Mouse (Mus musculus) skeletal muscle tissue, postnatal 0 days (tissue): Measurements from ENCODE around the gene Kcnj16. TPM values are rescaled to one million over a fixed set of nuclear protein-coding genes. Genes with fewer than 3 reads are reported as not detected.

Experiments used
- polyA plus RNA-seq: library from polyadenylated mRNA; unstranded; fragments of >200 nt; fragmentation: Nextera tagmentation; extraction: Ambion mirVana; gene quantifications from 2 replicates; pipeline ENCODE4 v1.2.1, GENCODE M21; 2015

The Kcnj16 gene
- polyA plus RNA-seq = not detected in 2 replicates

DNA sequence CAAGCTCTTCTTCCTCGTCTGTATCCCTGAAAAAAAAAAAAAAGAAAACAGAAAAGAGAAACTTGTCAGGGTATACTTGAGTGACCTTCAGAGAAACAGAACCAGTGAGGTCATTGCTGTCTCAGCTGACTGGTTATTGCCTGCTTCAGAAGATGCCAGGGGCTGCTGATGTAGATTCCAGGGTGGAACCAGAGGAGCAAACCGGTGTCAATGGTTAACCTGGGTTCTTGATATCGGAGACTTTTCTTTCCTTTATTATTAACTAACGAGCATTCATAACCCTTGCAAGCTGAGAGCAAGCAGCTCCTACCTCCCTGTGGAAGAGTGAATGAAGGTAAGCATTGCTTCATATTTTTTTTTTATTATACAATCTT, at the start of gene Kcnj16:
Gene Kcnj16 (plus strand): TSS at position 272 of the 374 bp plus-strand sequence.

DNA sequence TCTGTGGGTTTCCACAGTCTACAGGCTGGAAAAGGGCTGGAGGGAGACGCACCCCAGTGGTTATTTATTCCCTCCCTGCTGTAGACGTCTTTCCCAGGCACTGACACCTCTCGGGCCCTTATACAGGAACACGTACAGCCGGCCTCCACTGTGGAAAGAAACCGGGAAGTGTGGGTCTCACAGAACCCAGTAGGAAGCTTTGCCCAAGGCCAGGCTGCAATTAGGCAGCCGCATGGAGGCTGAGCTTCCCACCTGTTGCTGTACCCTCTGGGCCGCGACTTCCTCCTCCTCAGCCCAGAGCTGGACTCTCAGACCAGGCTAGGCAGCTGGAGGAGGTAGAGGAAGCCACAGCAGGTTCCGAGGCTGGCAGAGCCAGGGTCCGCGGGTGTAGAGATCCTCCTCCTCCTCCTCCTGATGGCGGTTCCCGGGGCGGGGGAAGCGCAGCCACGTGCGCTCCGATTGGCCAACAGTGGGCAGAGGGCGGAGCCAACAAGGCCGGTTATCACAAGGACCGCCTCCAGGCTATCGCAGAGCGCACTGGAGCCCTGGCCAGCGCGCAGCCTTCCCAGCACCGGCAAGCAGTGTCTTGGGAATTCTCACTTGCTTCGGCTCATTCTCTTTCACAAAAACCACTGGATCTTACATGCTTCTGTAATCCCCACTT, 97.9 kb downstream of the Kcnj16 start, which contains the start of gene Kcnj2:
Gene Kcnj2 (plus strand): TSS at position 530 of the 664 bp plus-strand sequence.

Other genes with a start within 250 kb of the Kcnj16 start
- gene Kcnj2, start 98.1 kb downstream of the Kcnj16 start, polyA plus RNA-seq = 3.2 and 4.5 TPM in 2 replicates